Comparison of ENCODE assay signal across 21 mouse cellular contexts in the genomic region with DNA sequence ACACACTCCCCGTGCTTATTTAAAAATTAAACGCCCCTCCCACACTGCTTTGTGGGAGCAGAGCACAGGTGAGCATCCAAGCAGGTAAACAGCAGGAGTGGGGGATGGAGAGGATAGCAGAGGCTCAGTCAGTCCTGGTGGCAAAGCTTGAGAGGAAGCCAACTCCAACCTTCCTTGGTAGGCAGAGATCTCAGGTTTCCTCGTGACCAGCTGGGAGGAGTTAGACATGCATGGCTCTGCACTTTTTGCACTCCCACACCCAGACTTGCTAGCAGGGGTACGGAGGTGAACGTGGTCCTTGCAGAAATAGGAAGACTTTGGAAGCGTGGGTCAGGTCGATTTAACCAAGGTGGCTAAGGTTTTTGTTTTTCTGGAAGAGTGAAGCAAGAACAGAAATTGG. TPM values are rescaled to one million over a fixed set of nuclear protein-coding genes. Genes with fewer than 3 reads are reported as not detected.
DNase-seq lines count a peak whose midpoint lies in the region; ATAC-seq and TF ChIP-seq lines count a peak whose summit lies in the region.
"Had no signal": no experiment of that assay in that cellular context is flagged by ENCODE, and none has a peak within 500 bp of the region (broad histone marks: within the 10 kb centered on the region; RNA-seq: fewer than 3 reads in every experiment).

No protein-coding gene starts in this region.

- intact Hi-C loops in left cerebral cortex, postnatal 14 days (cut with DNase I): no loop called here

- no peaks in the 10 kb centered on the region for H3K36me3 ChIP-seq in intestine, embryonic 15.5 days
- no peaks in the 10 kb centered on the region for H3K36me3 ChIP-seq in liver, postnatal 0 days (replicated peaks; ENCODE audit: insufficient read depth, low read length)
- H3K36me3 ChIP-seq: heart, embryonic 12.5 days; limb, embryonic 12.5 days; midbrain, embryonic 12.5 days; neural tube, embryonic 12.5 days had no signal

- H3K4me2 ChIP-seq in intestine, embryonic 15.5 days (replicated peaks): no peak overlapping the region
- no peak overlapping the region for H3K4me2 ChIP-seq in liver, postnatal 0 days (ENCODE audit: low read depth, low read length)
- H3K4me2 ChIP-seq: heart, embryonic 12.5 days; hindbrain, embryonic 14.5 days; limb, embryonic 12.5 days; midbrain, embryonic 12.5 days; neural tube, embryonic 12.5 days had no signal

- H3K27me3 ChIP-seq in intestine, embryonic 15.5 days (replicated peaks): no peaks in the 10 kb centered on the region
- no peaks in the 10 kb centered on the region for H3K27me3 ChIP-seq in liver, postnatal 0 days (ENCODE audit: insufficient read depth, low read length)

- H3K4me3 ChIP-seq in intestine, embryonic 15.5 days (replicated peaks): no peak overlapping the region
- H3K4me3 ChIP-seq in liver, postnatal 0 days (ENCODE audit: low read depth, low read length): no peak overlapping the region
- H3K4me3 ChIP-seq: heart, embryonic 12.5 days; left cerebral cortex, adult 2 months; limb, embryonic 12.5 days; midbrain, embryonic 12.5 days; neural tube, embryonic 12.5 days had no signal

- peak; percentile 16; the same call in 1 of the 2 replicates for ATAC-seq in intestine, embryonic 15.5 days
- no peak for ATAC-seq in liver, postnatal 0 days

- 67% methylated on average over 7 of the region's 7 CpGs for whole genome bisulfite sequencing in intestine, embryonic 15.5 days
- 67% methylated on average over 7 of the region's 7 CpGs for WGBS in liver, postnatal 0 days (ENCODE audit: insufficient replicate concordance)

- H3K9ac ChIP-seq in intestine, embryonic 15.5 days: no peak overlapping the region
- no peak overlapping the region for H3K9ac ChIP-seq in liver, postnatal 0 days (replicated peaks)
- H3K9ac ChIP-seq: heart, embryonic 12.5 days; hindbrain, embryonic 14.5 days; limb, embryonic 12.5 days; liver, embryonic 14.5 days; midbrain, embryonic 12.5 days; neural tube, embryonic 12.5 days had no signal

- no peaks in the 10 kb centered on the region for H3K9me3 ChIP-seq in intestine, embryonic 15.5 days
- H3K9me3 ChIP-seq in liver, postnatal 0 days (ENCODE audit: low read length): no peaks in the 10 kb centered on the region
- H3K9me3 ChIP-seq: heart, embryonic 12.5 days; limb, embryonic 12.5 days; midbrain, embryonic 12.5 days; neural tube, embryonic 12.5 days had no signal

- no peak for TF ChIP-seq EP300 in liver, postnatal 0 days (IDR thresholded peaks at IDR 0.05; ENCODE audit: low read depth)

- H3K4me1 ChIP-seq in intestine, embryonic 15.5 days (replicated peaks): no peaks in the 10 kb centered on the region
- H3K4me1 ChIP-seq in liver, postnatal 0 days (ENCODE audit: insufficient read depth): no peaks in the 10 kb centered on the region
- H3K4me1 ChIP-seq: midbrain, embryonic 12.5 days; neural tube, embryonic 12.5 days had no signal

- no peak overlapping the region for H3K27ac ChIP-seq in intestine, embryonic 15.5 days
- no peak overlapping the region for H3K27ac ChIP-seq in liver, postnatal 0 days (ENCODE audit: low read depth)
- H3K27ac ChIP-seq: hindbrain, embryonic 14.5 days; left cerebral cortex, adult 2 months; limb, embryonic 12.5 days; liver, embryonic 14.5 days; midbrain, embryonic 12.5 days; neural tube, embryonic 12.5 days had no signal

- peak; percentile 10 for DNase-seq in embryo, embryonic 10 days (ENCODE audit: low spot score)
- DNase-seq in embryo, embryonic 10.5 days (ENCODE audit: low spot score): no peak
- DNase-seq in kidney, adult 9 months: peak; percentile 82
- DNase-seq in kidney, postnatal 25 days: peak; percentile 70 to 81
- DNase-seq in liver, postnatal 0 days: no peak
- DNase-seq in left cerebral cortex, postnatal 14 days (ENCODE audit: low spot score in 2 of 2): no peak
- no peak for DNase-seq in cerebellum, adult 9-10 months
- DNase-seq: cerebellum, adult 9-11 months; heart, postnatal 14 days; right cerebral cortex, adult 18-20 months; thymus, adult 18-20 months had no signal

- TF ChIP-seq CTCF in liver, postnatal 0 days (IDR thresholded peaks at IDR 0.05; ENCODE audit: low read depth): no peak

RNA-seq across cellular contexts. Expression of a gene that starts 21.8 kb away (rescaled TPM):
- polyA plus RNA-seq in intestine, embryonic 15.5 days (2015; fragmentation: Nextera tagmentation; extraction: Ambion mirVana): 4.5 and 5.5 TPM in 2 replicates
- 4.3 and 7.0 TPM in 2 replicates for polyA plus RNA-seq in liver, postnatal 0 days (2015; fragmentation: Nextera tagmentation; extraction: Ambion mirVana)
- total RNA-seq in left cerebral cortex, postnatal 14 days (2021): 10 to 100 TPM; 33.4 to 36.2 TPM

RNA-seq across cellular contexts. Expression of a gene that starts 48.8 kb away (rescaled TPM):
- polyA plus RNA-seq in intestine, embryonic 15.5 days (2015; fragmentation: Nextera tagmentation; extraction: Ambion mirVana): 0.18 and 0.20 TPM in 2 replicates
- polyA plus RNA-seq in liver, postnatal 0 days (2015; fragmentation: Nextera tagmentation; extraction: Ambion mirVana): 0.09 and 0.12 TPM in 2 replicates
- total RNA-seq in left cerebral cortex, postnatal 14 days (2021): under 1 TPM; 0.35 to 0.36 TPM
- total RNA-seq: gastrocnemius, adult 8-10 months; granulocyte monocyte progenitor cell, adult 5-6 weeks had no signal

Comparison
In these comparisons a context has a peak if more than half of its experiments do, and no peak if none do; other contexts are left out.
1. DNase-seq: peak in embryo, embryonic 10 days (single experiment), kidney, adult 9 months (single experiment) and kidney, postnatal 25 days (2 of 2); none in embryo, embryonic 10.5 days (single experiment), liver, postnatal 0 days (single experiment), left cerebral cortex, postnatal 14 days (0 of 2) and cerebellum, adult 9-10 months (single experiment).